Mouse (Mus musculus): ENCODE results near the gene Mettl7a3. TPM values are rescaled to one million over a fixed set of nuclear protein-coding genes. Genes with fewer than 3 reads are reported as not detected.
"Not testable (repeated sequence)": the region's sequence is repeated elsewhere in the genome, so short reads cannot be mapped to it uniquely, and the experiment has no call there.

Gene Mettl7a3
- total RNA-seq, 1 experiment: 0.49 TPM

- DNase-seq (ENCODE audit: low read depth, low spot score): no peak
- TF ChIP-seq CHD2 (IDR thresholded peaks at IDR 0.05; ENCODE audit: low read depth, low read length) (no peak), HCFC1 (IDR thresholded peaks at IDR 0.05; ENCODE audit: borderline replicate concordance, insufficient read depth, low read length) (no peak), MAFK (IDR thresholded peaks at IDR 0.05; ENCODE audit: insufficient read depth, low read depth, low read length) (no peak), ZC3H11A (IDR thresholded peaks at IDR 0.05; ENCODE audit: borderline replicate concordance, low read depth, low read length) (no peak), ZNF384 (IDR thresholded peaks at IDR 0.05; ENCODE audit: low read depth, low read length) (no peak)
- Histone ChIP-seq H3K4me1 (ENCODE audit: control insufficient read depth in 2 of 2, insufficient read depth in 2 of 2, low read length in 2 of 2, poor library complexity in 1 of 2) (peaks cover 0 to 2% of the 10 kb centered on the region in 2 experiments; a peak in 1 of 4 replicates), H3K4me3 (ENCODE audit: insufficient read depth in 1 of 2, low read depth in 1 of 2, low read length in 2 of 2, poor library complexity in 1 of 2, severe bottlenecking in 1 of 2) (no peak overlapping the region), H3K36me3 (ENCODE audit: control insufficient read depth, insufficient read depth, low read length, poor library complexity, severe bottlenecking) (no peaks in the 10 kb centered on the region), H3K9me3 (ENCODE audit: control insufficient read depth, insufficient read depth, low read depth, low read length) (no peaks in the 10 kb centered on the region), H3K9ac (ENCODE audit: insufficient read depth, low read depth, low read length, poor library complexity, severe bottlenecking) (no peak overlapping the region), H3K27ac (ENCODE audit: insufficient read depth, low read depth, low read length, poor library complexity, severe bottlenecking) (peak overlapping the region; percentile 44; the same call in 1 of the 2 replicates)
- in situ Hi-C loops (cut with MboI; ENCODE audit: low sequenced_read_pairs in 2 of 2, unreplicated experiment in 2 of 2): loop anchor here (5.0 kb wide), 1 partner anchor 43 kb away; no protein-coding TSS in a partner anchor
Observed at GRCm38 (mm10) chr15:100314448-100315145, 20.1 kb upstream of the Mettl7a3 start.

GRCm38 (mm10) chr15:100318014-100318671 lies 16.6 kb upstream of the Mettl7a3 start:
- H3K36me3 ChIP-seq (ENCODE audit: control insufficient read depth, insufficient read depth, low read length, poor library complexity, severe bottlenecking); in situ Hi-C loops (cut with MboI; ENCODE audit: low sequenced_read_pairs in 2 of 2, unreplicated experiment in 2 of 2); H3K9ac ChIP-seq (ENCODE audit: insufficient read depth, low read depth, low read length, poor library complexity, severe bottlenecking); H3K4me3 ChIP-seq (ENCODE audit: insufficient read depth in 1 of 2, low read depth in 1 of 2, low read length in 2 of 2, poor library complexity in 1 of 2, severe bottlenecking in 1 of 2); H3K27ac ChIP-seq (ENCODE audit: insufficient read depth, low read depth, low read length, poor library complexity, severe bottlenecking); DNase-seq (ENCODE audit: low read depth, low spot score); H3K4me1 ChIP-seq (ENCODE audit: control insufficient read depth in 2 of 2, insufficient read depth in 2 of 2, low read length in 2 of 2, poor library complexity in 1 of 2); H3K9me3 ChIP-seq (ENCODE audit: control insufficient read depth, insufficient read depth, low read depth, low read length): not testable (repeated sequence)

GRCm38 (mm10) chr15:100319884-100320283 lies 14.8 kb upstream of the Mettl7a3 start:
- no peak for DNase-seq (ENCODE audit: low read depth, low spot score)
- H3K9ac ChIP-seq (ENCODE audit: insufficient read depth, low read depth, low read length, poor library complexity, severe bottlenecking): no peak overlapping the region
- H3K4me3 ChIP-seq (ENCODE audit: insufficient read depth in 1 of 2, low read depth in 1 of 2, low read length in 2 of 2, poor library complexity in 1 of 2, severe bottlenecking in 1 of 2): no peak overlapping the region
- H3K36me3 ChIP-seq (ENCODE audit: control insufficient read depth, insufficient read depth, low read length, poor library complexity, severe bottlenecking): no peaks in the 10 kb centered on the region
- H3K4me1 ChIP-seq (ENCODE audit: control insufficient read depth in 2 of 2, insufficient read depth in 2 of 2, low read length in 2 of 2, poor library complexity in 1 of 2): peaks cover 0 to 9% of the 10 kb centered on the region in 2 experiments; a peak in 2 of 4 replicates
- in situ Hi-C loops (cut with MboI; ENCODE audit: low sequenced_read_pairs in 2 of 2, unreplicated experiment in 2 of 2): no loop called here
- no peak for TF ChIP-seq ZC3H11A (IDR thresholded peaks at IDR 0.05; ENCODE audit: borderline replicate concordance, low read depth, low read length)
- no peak for TF ChIP-seq CHD2 (IDR thresholded peaks at IDR 0.05; ENCODE audit: low read depth, low read length)
- no peak for TF ChIP-seq ZNF384 (IDR thresholded peaks at IDR 0.05; ENCODE audit: low read depth, low read length)
- no peak for TF ChIP-seq MAFK (IDR thresholded peaks at IDR 0.05; ENCODE audit: insufficient read depth, low read depth, low read length)
- no peak for TF ChIP-seq HCFC1 (IDR thresholded peaks at IDR 0.05; ENCODE audit: borderline replicate concordance, insufficient read depth, low read length)
- no peak overlapping the region for H3K27ac ChIP-seq (ENCODE audit: insufficient read depth, low read depth, low read length, poor library complexity, severe bottlenecking)
- H3K9me3 ChIP-seq (ENCODE audit: control insufficient read depth, insufficient read depth, low read depth, low read length): no peaks in the 10 kb centered on the region

- H3K4me1 ChIP-seq (ENCODE audit: control insufficient read depth in 2 of 2, insufficient read depth in 2 of 2, low read length in 2 of 2, poor library complexity in 1 of 2): peaks cover 0 to 9% of the 10 kb centered on the region in 2 experiments; a peak in 2 of 4 replicates
- DNase-seq (ENCODE audit: low read depth, low spot score): no peak
- H3K9ac ChIP-seq (ENCODE audit: insufficient read depth, low read depth, low read length, poor library complexity, severe bottlenecking): no peak overlapping the region
- no peaks in the 10 kb centered on the region for H3K9me3 ChIP-seq (ENCODE audit: control insufficient read depth, insufficient read depth, low read depth, low read length)
- in situ Hi-C loops (cut with MboI; ENCODE audit: low sequenced_read_pairs in 2 of 2, unreplicated experiment in 2 of 2): no loop called here
- no peak overlapping the region; the same call in 1 of the 2 replicates for H3K27ac ChIP-seq (ENCODE audit: insufficient read depth, low read depth, low read length, poor library complexity, severe bottlenecking)
- H3K36me3 ChIP-seq (ENCODE audit: control insufficient read depth, insufficient read depth, low read length, poor library complexity, severe bottlenecking): no peaks in the 10 kb centered on the region
- no peak overlapping the region for H3K4me3 ChIP-seq (ENCODE audit: insufficient read depth in 1 of 2, low read depth in 1 of 2, low read length in 2 of 2, poor library complexity in 1 of 2, severe bottlenecking in 1 of 2)
- TF ChIP-seq ZNF384 (IDR thresholded peaks at IDR 0.05; ENCODE audit: low read depth, low read length): no peak
- no peak for TF ChIP-seq ZC3H11A (IDR thresholded peaks at IDR 0.05; ENCODE audit: borderline replicate concordance, low read depth, low read length)
- TF ChIP-seq CHD2 (IDR thresholded peaks at IDR 0.05; ENCODE audit: low read depth, low read length): no peak
- TF ChIP-seq HCFC1 (IDR thresholded peaks at IDR 0.05; ENCODE audit: borderline replicate concordance, insufficient read depth, low read length): no peak
- no peak for TF ChIP-seq MAFK (IDR thresholded peaks at IDR 0.05; ENCODE audit: insufficient read depth, low read depth, low read length)
Observed at GRCm38 (mm10) chr15:100320295-100320905, 14.3 kb upstream of the Mettl7a3 start.

Measured in ES-E14 (cell line).